Mouse (Mus musculus) monocyte, adult 5-6 weeks (primary cell): ENCODE data around the gene Olfr554. TPM values are rescaled to one million over a fixed set of nuclear protein-coding genes. Genes with fewer than 3 reads are reported as not detected.
"Not testable (repeated sequence)": the region's sequence is repeated elsewhere in the genome, so short reads cannot be mapped to it uniquely, and the experiment has no call there.

Experiments
- ATAC-seq: fragments of 153-309, 156-312 bp; replicated peaks from 2 replicates; pipeline ENCODE4 v1.8.0; 2017; ENCODE audit warnings: mild to moderate bottlenecking; ENCODE audit not compliant: low TSS enrichment, insufficient number of reproducible peaks, severe bottlenecking, poor library complexity, low FRiP score
- total RNA-seq: library from RNA; stranded (forward); fragments of 200-1000, 200-491, 200-594 nt; gene quantifications from 3 replicates; pipeline ENCODE4 v1.2.3, GENCODE M21; 2017

Olfr554 gene
- not detected in 3 replicates for total RNA-seq

- ATAC-seq: no peak
These were observed at the start of gene Olfr554 for GRCm38 (mm10) chr7:102638132-102638531. Gene Olfr554, plus strand, starts transcription at chr7:102638432.

- no peak for ATAC-seq
These were observed 46.4 kb upstream of the Olfr554 start, which contains the start of gene Olfr551 for GRCm38 (mm10) chr7:102591786-102592185. Gene Olfr551, minus strand, starts transcription at chr7:102591886.

- no peak for ATAC-seq
These were observed 40.7 kb upstream of the Olfr554 start, which contains the start of gene Olfr552 for GRCm38 (mm10) chr7:102597378-102598031. Gene Olfr552, plus strand, starts transcription at chr7:102597770.

- ATAC-seq: no peak
These were observed 20.1 kb upstream of the Olfr554 start, which contains the start of gene Olfr553 for GRCm38 (mm10) chr7:102618118-102618517. Gene Olfr553, minus strand, starts transcription at chr7:102618218.

GRCm38 (mm10) chr7:102619608-102620007, 18.6 kb upstream of the Olfr554 start:
- ATAC-seq: no peak

- not testable (repeated sequence) for ATAC-seq
These were observed 17.9 kb upstream of the Olfr554 start for GRCm38 (mm10) chr7:102620368-102620767.

- no peak for ATAC-seq
These were observed 1.6 kb upstream of the Olfr554 start for GRCm38 (mm10) chr7:102636665-102637064.

GRCm38 (mm10) chr7:102644945-102645344, 6.7 kb downstream of the Olfr554 start:
- not testable (repeated sequence) for ATAC-seq

GRCm38 (mm10) chr7:102658523-102658922, 20.3 kb downstream of the Olfr554 start, which contains the start of gene Olfr555:
Gene Olfr555, plus strand, starts transcription at chr7:102658823.
- no peak for ATAC-seq

GRCm38 (mm10) chr7:102664599-102664998, 26.4 kb downstream of the Olfr554 start, which contains the start of gene Olfr556:
Gene Olfr556, plus strand, starts transcription at chr7:102664899.
- ATAC-seq: no peak

GRCm38 (mm10) chr7:102665378-102665777, 27.1 kb downstream of the Olfr554 start:
- no peak for ATAC-seq

- no peak for ATAC-seq
These were observed 38.0 kb downstream of the Olfr554 start for GRCm38 (mm10) chr7:102676225-102676624.

- ATAC-seq: no peak
These were observed 43.7 kb downstream of the Olfr554 start for GRCm38 (mm10) chr7:102681916-102682315.

GRCm38 (mm10) chr7:102686944-102687501, 48.8 kb downstream of the Olfr554 start, which contains the start of gene Trim68:
Gene Trim68, minus strand, starts transcription at chr7:102687327.
- ATAC-seq: peak; percentile 98

Other genes with a start within 250 kb of the Olfr554 start
- 39.1 to 107 TPM (median 51.1 TPM) in 3 replicates for gene Rrm1, start 196.7 kb upstream of the Olfr554 start, total RNA-seq
- not detected in 3 replicates for gene Olfr543, start 156.8 kb upstream of the Olfr554 start, total RNA-seq
- gene Olfr544, start 150.1 kb upstream of the Olfr554 start, total RNA-seq: not detected in 3 replicates
- not detected in 3 replicates for gene Olfr545, start 138.9 kb upstream of the Olfr554 start, total RNA-seq
- gene Olfr547, start 103.7 kb upstream of the Olfr554 start, total RNA-seq: not detected in 3 replicates
- not detected in 3 replicates for gene Olfr548-ps1, start 97.5 kb upstream of the Olfr554 start, total RNA-seq
- not detected in 3 replicates for gene Olfr549, start 88.6 kb upstream of the Olfr554 start, total RNA-seq
- gene Trim21, start 72.9 kb upstream of the Olfr554 start, total RNA-seq: 35.2 to 57.9 TPM (median 45.9 TPM) in 3 replicates
- gene Olfr550, start 67.0 kb upstream of the Olfr554 start, total RNA-seq: not detected in 3 replicates
- gene Olfr551, start 46.5 kb upstream of the Olfr554 start, total RNA-seq: 0.76 TPM in 1 of 3 replicates, not detected in the others
- gene Olfr552, start 40.7 kb upstream of the Olfr554 start, total RNA-seq: not detected in 3 replicates
- 0.43 TPM in 1 of 3 replicates, not detected in the others for gene Olfr553, start 20.2 kb upstream of the Olfr554 start, total RNA-seq
- gene Olfr555, start 20.4 kb downstream of the Olfr554 start, total RNA-seq: not detected in 3 replicates
- gene Olfr556, start 26.5 kb downstream of the Olfr554 start, total RNA-seq: not detected in 3 replicates
- 4.6 to 15.2 TPM (median 9.5 TPM) in 3 replicates for gene Trim68, start 48.9 kb downstream of the Olfr554 start, total RNA-seq
- not detected in 3 replicates for gene Olfr557, start 57.5 kb downstream of the Olfr554 start, total RNA-seq
- not detected in 3 replicates for gene Olfr558, start 63.8 kb downstream of the Olfr554 start, total RNA-seq
- not detected in 3 replicates for gene Olfr33, start 80.6 kb downstream of the Olfr554 start, total RNA-seq
- not detected in 3 replicates for gene Olfr559, start 89.1 kb downstream of the Olfr554 start, total RNA-seq
- gene Olfr560, start 120.9 kb downstream of the Olfr554 start, total RNA-seq: not detected in 3 replicates
- gene Olfr78, start 121.0 kb downstream of the Olfr554 start, total RNA-seq: not detected in 3 replicates
- gene Olfr561, start 132.8 kb downstream of the Olfr554 start, total RNA-seq: not detected in 3 replicates
- gene Olfr564, start 165.0 kb downstream of the Olfr554 start, total RNA-seq: not detected in 3 replicates
- gene Olfr566, start 220.3 kb downstream of the Olfr554 start, total RNA-seq: not detected in 3 replicates
- not detected in 3 replicates for gene Olfr568, start 238.7 kb downstream of the Olfr554 start, total RNA-seq